Mouse (Mus musculus) spleen, postnatal 4 days (tissue): ENCODE data around the gene Racgap1.

Experiments
- DNase-seq, 2 experiments: peaks; one replicate each; pipeline ENCODE4 v3.0.0; 2022; ENCODE audit warnings: low spot score in 2 of 2

Racgap1 gene

GRCm38 (mm10) chr15:99664600-99665451, 13.4 kb upstream of the Racgap1 start:
- DNase-seq, result peak; percentile 71 to 75

- no peak for DNase-seq
Measured at GRCm38 (mm10) chr15:99663964-99664599, 12.6 kb upstream of the Racgap1 start.

GRCm38 (mm10) chr15:99662371-99662770, 10.9 kb upstream of the Racgap1 start:
- no peak for DNase-seq

GRCm38 (mm10) chr15:99661121-99661830, 9.8 kb upstream of the Racgap1 start:
- DNase-seq, result no peak

GRCm38 (mm10) chr15:99658437-99658836, 7.0 kb upstream of the Racgap1 start:
- no peak for DNase-seq

- DNase-seq, result no peak
Measured at GRCm38 (mm10) chr15:99655956-99656355, 4.5 kb upstream of the Racgap1 start.

- no peak for DNase-seq
Measured at GRCm38 (mm10) chr15:99653876-99654275, 2.4 kb upstream of the Racgap1 start.

- DNase-seq, result no peak
Measured at GRCm38 (mm10) chr15:99653291-99653690, 1.8 kb upstream of the Racgap1 start.

- DNase-seq, result no peak
Measured at GRCm38 (mm10) chr15:99651984-99652872, 772 bp upstream of the Racgap1 start.

- no peak for DNase-seq
Measured at GRCm38 (mm10) chr15:99650304-99650703, 1.2 kb downstream of the Racgap1 start.

GRCm38 (mm10) chr15:99649067-99649761, 2.2 kb downstream of the Racgap1 start:
- DNase-seq, result peak in 1 of 2 experiments; percentile 57

GRCm38 (mm10) chr15:99648326-99648725, 3.1 kb downstream of the Racgap1 start:
- DNase-seq, result peak in 1 of 2 experiments; percentile 48

GRCm38 (mm10) chr15:99644776-99645175, 6.7 kb downstream of the Racgap1 start:
- no peak for DNase-seq

GRCm38 (mm10) chr15:99643832-99644231, 7.6 kb downstream of the Racgap1 start:
- DNase-seq, result no peak

GRCm38 (mm10) chr15:99642622-99643021, 8.8 kb downstream of the Racgap1 start:
- DNase-seq, result no peak

GRCm38 (mm10) chr15:99638124-99638485, 13.4 kb downstream of the Racgap1 start:
- DNase-seq, result no peak

- DNase-seq, result no peak
Measured at GRCm38 (mm10) chr15:99637405-99638123, 13.9 kb downstream of the Racgap1 start.

GRCm38 (mm10) chr15:99634702-99635101, 16.8 kb downstream of the Racgap1 start:
- DNase-seq, result no peak

- DNase-seq, result no peak
Measured at GRCm38 (mm10) chr15:99631618-99632017, 19.8 kb downstream of the Racgap1 start.

- DNase-seq, result no peak
Measured at GRCm38 (mm10) chr15:99622063-99622462, 29.4 kb downstream of the Racgap1 start.
